Mouse (Mus musculus): Measurements from ENCODE around the gene Arhgap9. TPM values are rescaled to one million over a fixed set of nuclear protein-coding genes. Genes with fewer than 3 reads are reported as not detected.

Gene Arhgap9
- polyA plus RNA-seq, 1 experiment from 2014 or later, result 13.5 TPM

- TF ChIP-seq CTCF (IDR thresholded peaks at IDR 0.05; ENCODE audit: low read depth), result no peak
- TF ChIP-seq EP300 (IDR thresholded peaks at IDR 0.05; ENCODE audit: low read depth), result no peak
- H3K9ac ChIP-seq (replicated peaks), result peak overlapping the region; percentile 76
- peak overlapping the region; percentile 91 for H3K4me2 ChIP-seq (ENCODE audit: low read depth, low read length)
- H3K27ac ChIP-seq (ENCODE audit: low read depth), result peak overlapping the region; percentile 99
- DNase-seq (peak; percentile 79), ATAC-seq (peak; percentile 18)
- WGBS (ENCODE audit: insufficient replicate concordance), result 2% methylated on average over 19 of the region's 19 CpGs
- peaks cover 50% of the 10 kb centered on the region for H3K4me1 ChIP-seq (ENCODE audit: insufficient read depth)
- H3K9me3 ChIP-seq (ENCODE audit: low read length), result no peaks in the 10 kb centered on the region
- H3K4me3 ChIP-seq (ENCODE audit: low read depth, low read length), result peak overlapping the region; percentile 76
- H3K27me3 ChIP-seq (ENCODE audit: insufficient read depth, low read length), result no peaks in the 10 kb centered on the region
- H3K36me3 ChIP-seq (replicated peaks; ENCODE audit: insufficient read depth, low read length), result peaks cover 46% of the 10 kb centered on the region
Measured at GRCm38 (mm10) chr10:127290930-127291880, 30.6 kb upstream of the Arhgap9 start.

GRCm38 (mm10) chr10:127291881-127292638 is 29.7 kb upstream of the Arhgap9 start:
- Histone ChIP-seq H3K36me3 (replicated peaks; ENCODE audit: insufficient read depth, low read length) (peaks cover 46% of the 10 kb centered on the region), H3K9me3 (ENCODE audit: low read length) (no peaks in the 10 kb centered on the region), H3K4me1 (ENCODE audit: insufficient read depth) (peaks cover 41% of the 10 kb centered on the region), H3K27ac (ENCODE audit: low read depth) (peak overlapping the region; percentile 99), H3K27me3 (ENCODE audit: insufficient read depth, low read length) (no peaks in the 10 kb centered on the region), H3K4me2 (ENCODE audit: low read depth, low read length) (peak overlapping the region; percentile 91), H3K4me3 (ENCODE audit: low read depth, low read length) (peak overlapping the region; percentile 76), H3K9ac (replicated peaks) (peak overlapping the region; percentile 76)
- TF ChIP-seq EP300 (IDR thresholded peaks at IDR 0.05; ENCODE audit: low read depth) (peak; percentile 84), CTCF (IDR thresholded peaks at IDR 0.05; ENCODE audit: low read depth) (no peak)
- ATAC-seq (peak; percentile 2; the same call in 1 of the 2 replicates), DNase-seq (no peak)
- WGBS (ENCODE audit: insufficient replicate concordance), result 13% methylated on average over 5 of the region's 5 CpGs

- H3K27ac ChIP-seq (ENCODE audit: low read depth), result 0 out of 2 replicates have a peak overlapping the region, but pooled peaks have one; percentile 99
- no peak for ATAC-seq
- H3K9me3 ChIP-seq (ENCODE audit: low read length), result no peaks in the 10 kb centered on the region
- H3K9ac ChIP-seq (replicated peaks), result 0 out of 2 replicates have a peak overlapping the region, but pooled peaks have one; percentile 76
- no peaks in the 10 kb centered on the region for H3K27me3 ChIP-seq (ENCODE audit: insufficient read depth, low read length)
- H3K4me1 ChIP-seq (ENCODE audit: insufficient read depth), result peaks cover 33% of the 10 kb centered on the region
- 69% methylated on average over 6 of the region's 6 CpGs for WGBS (ENCODE audit: insufficient replicate concordance)
- peak overlapping the region; percentile 91 for H3K4me2 ChIP-seq (ENCODE audit: low read depth, low read length)
- no peak for DNase-seq
- H3K36me3 ChIP-seq (replicated peaks; ENCODE audit: insufficient read depth, low read length), result peaks cover 53% of the 10 kb centered on the region
- TF ChIP-seq EP300 (IDR thresholded peaks at IDR 0.05; ENCODE audit: low read depth) (no peak), CTCF (IDR thresholded peaks at IDR 0.05; ENCODE audit: low read depth) (no peak)
- peak overlapping the region; percentile 76 for H3K4me3 ChIP-seq (ENCODE audit: low read depth, low read length)
Measured at GRCm38 (mm10) chr10:127292987-127293538, 28.7 kb upstream of the Arhgap9 start.

- DNase-seq (no peak), ATAC-seq (no peak)
- 84% methylated on average over 3 of the region's 3 CpGs for WGBS (ENCODE audit: insufficient replicate concordance)
- H3K4me3 ChIP-seq (ENCODE audit: low read depth, low read length), result no peak overlapping the region
- peaks cover 33% of the 10 kb centered on the region for H3K4me1 ChIP-seq (ENCODE audit: insufficient read depth)
- H3K4me2 ChIP-seq (ENCODE audit: low read depth, low read length), result 0 out of 2 replicates have a peak overlapping the region, but pooled peaks have one; percentile 91
- H3K27ac ChIP-seq (ENCODE audit: low read depth), result no peak overlapping the region
- no peaks in the 10 kb centered on the region for H3K9me3 ChIP-seq (ENCODE audit: low read length)
- no peaks in the 10 kb centered on the region for H3K27me3 ChIP-seq (ENCODE audit: insufficient read depth, low read length)
- H3K9ac ChIP-seq (replicated peaks), result 0 out of 2 replicates have a peak overlapping the region, but pooled peaks have one; percentile 76
- no peak for TF ChIP-seq EP300 (IDR thresholded peaks at IDR 0.05; ENCODE audit: low read depth)
- TF ChIP-seq CTCF (IDR thresholded peaks at IDR 0.05; ENCODE audit: low read depth), result no peak
- peaks cover 55% of the 10 kb centered on the region for H3K36me3 ChIP-seq (replicated peaks; ENCODE audit: insufficient read depth, low read length)
Measured at GRCm38 (mm10) chr10:127293590-127294113, 28.1 kb upstream of the Arhgap9 start.

GRCm38 (mm10) chr10:127294895-127295510 is 26.8 kb upstream of the Arhgap9 start:
- H3K27ac ChIP-seq (ENCODE audit: low read depth), result no peak overlapping the region
- H3K36me3 ChIP-seq (replicated peaks; ENCODE audit: insufficient read depth, low read length), result peaks cover 68% of the 10 kb centered on the region
- H3K27me3 ChIP-seq (ENCODE audit: insufficient read depth, low read length), result no peaks in the 10 kb centered on the region
- H3K9ac ChIP-seq (replicated peaks), result no peak overlapping the region
- TF ChIP-seq EP300 (IDR thresholded peaks at IDR 0.05; ENCODE audit: low read depth) (no peak), CTCF (IDR thresholded peaks at IDR 0.05; ENCODE audit: low read depth) (no peak)
- no peak overlapping the region for H3K4me3 ChIP-seq (ENCODE audit: low read depth, low read length)
- ATAC-seq, result no peak
- 90% methylated on average over 10 of the region's 10 CpGs for WGBS (ENCODE audit: insufficient replicate concordance)
- H3K4me1 ChIP-seq (ENCODE audit: insufficient read depth), result peaks cover 27% of the 10 kb centered on the region
- H3K4me2 ChIP-seq (ENCODE audit: low read depth, low read length), result no peak overlapping the region; the same call in 1 of the 2 replicates
- no peaks in the 10 kb centered on the region for H3K9me3 ChIP-seq (ENCODE audit: low read length)
- DNase-seq, result no peak
